Mouse (Mus musculus) cerebellum, postnatal 4 days (tissue): Measurements from ENCODE around the gene Actr5.

Experiments used
- DNase-seq, 2 experiments: peaks; one replicate each; pipeline ENCODE4 v3.0.0; 2022; ENCODE audit warnings: low spot score in 2 of 2, mixed read lengths in 1 of 2

The Actr5 gene

GRCm38 (mm10) chr2:158624718-158625222 is at the start of gene Actr5:
Gene Actr5, plus strand, starts transcription at chr2:158624888.
- DNase-seq, result peak; percentile 69 to 90

DNA sequence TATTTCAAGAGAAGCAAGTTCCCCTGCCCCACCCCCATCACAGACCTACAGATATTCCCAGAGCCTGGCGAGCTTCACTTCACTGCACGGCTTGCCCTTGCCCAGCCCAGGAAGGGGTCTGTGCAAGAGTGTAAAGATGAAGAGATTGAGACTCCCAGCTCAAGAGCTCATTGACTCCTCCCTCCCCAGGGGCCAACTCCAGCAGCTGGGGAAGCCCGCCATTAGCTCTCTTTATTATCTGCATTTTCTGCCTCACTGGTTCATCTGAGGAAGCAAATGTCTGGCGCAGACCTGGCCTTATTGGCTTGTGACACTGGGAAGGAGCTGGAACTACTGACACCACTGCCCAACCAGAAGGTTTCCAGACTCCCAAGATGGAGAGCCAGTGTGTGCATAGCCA is 44.7 kb upstream of the Actr5 start:
- DNase-seq, result no peak

GRCm38 (mm10) chr2:158584621-158585358 is 39.9 kb upstream of the Actr5 start:
- DNase-seq, result no peak

DNA sequence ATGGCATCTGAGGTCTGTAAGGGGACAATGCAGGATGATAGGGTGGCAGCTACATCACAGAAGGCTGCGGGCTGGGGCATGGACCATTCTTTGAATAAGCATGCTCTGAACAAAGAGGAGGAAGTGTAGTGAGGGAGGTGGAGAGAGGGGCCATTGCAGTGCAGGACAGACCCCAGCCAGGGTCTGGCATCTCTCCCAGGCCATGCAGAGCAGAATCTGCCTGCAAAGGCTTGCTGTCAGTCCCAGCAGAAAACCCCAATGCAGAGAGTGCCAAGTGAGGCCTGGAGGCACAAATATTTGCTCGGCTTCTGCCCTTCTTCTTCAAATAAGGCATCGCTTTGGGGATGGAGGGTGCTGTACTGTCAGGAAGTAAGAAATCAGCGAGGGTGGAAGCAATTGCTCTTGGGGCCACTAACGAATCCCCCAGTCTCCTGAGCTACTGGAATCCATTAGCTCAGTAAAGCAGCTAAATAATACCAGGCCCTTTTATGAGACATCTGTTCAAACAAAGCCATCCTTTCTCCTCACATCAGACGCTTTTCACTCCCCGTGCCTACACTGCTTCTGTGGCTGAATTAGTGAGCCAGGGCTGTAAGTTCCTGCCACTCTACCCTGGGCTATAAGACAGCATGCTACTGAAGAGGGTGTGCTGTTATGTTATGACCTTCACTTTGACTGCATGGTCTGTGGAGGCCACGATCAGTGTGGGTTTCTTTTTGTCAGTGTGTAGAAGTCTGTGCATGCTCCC is 36.0 kb upstream of the Actr5 start:
- no peak for DNase-seq

- DNase-seq, result no peak
These were observed 34.2 kb upstream of the Actr5 start for GRCm38 (mm10) chr2:158590495-158590894.

DNA sequence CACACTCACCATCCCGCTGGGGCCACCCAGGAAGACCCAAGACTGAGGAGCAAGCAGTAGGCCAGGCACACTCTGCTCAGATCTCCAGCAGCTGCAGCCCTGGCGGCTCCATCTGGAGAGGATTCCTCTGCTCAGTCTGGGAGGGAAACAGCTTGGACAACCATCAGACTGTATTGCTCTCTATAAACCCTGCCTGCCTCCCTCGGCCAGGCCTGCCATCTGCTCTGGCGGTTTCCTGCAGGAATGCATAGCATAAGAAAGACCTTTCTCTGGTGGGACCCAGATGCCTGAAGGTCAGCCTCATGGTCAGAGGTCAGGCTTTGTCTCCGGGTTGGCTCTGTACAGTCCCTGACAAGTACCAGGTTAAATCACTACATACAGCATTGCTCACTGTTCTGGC is 33.4 kb upstream of the Actr5 start:
- DNase-seq, result peak in 1 of 2 experiments; percentile 37

DNA sequence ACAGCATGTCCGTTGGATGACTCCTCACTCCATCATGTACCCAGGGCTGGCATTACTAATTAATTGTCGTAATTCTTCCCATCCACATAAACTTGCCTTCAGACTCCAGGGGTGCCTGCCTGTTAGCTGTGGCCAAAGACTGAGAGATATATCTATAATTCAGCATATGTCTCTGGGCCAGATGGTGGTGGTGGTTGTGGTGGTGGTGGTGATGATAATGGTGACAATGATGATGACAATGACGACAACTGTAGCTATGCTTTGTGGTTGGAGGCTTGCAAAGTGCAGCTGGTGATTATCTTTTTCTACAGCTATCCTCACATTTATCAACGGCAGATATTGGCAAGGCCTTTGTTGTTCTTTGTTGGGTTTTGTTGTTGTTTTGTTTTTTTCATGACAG is 31.3 kb upstream of the Actr5 start:
- DNase-seq, result no peak

- peak in 1 of 2 experiments; percentile 85 for DNase-seq
These were observed 29.6 kb upstream of the Actr5 start for GRCm38 (mm10) chr2:158595103-158595502.

DNA sequence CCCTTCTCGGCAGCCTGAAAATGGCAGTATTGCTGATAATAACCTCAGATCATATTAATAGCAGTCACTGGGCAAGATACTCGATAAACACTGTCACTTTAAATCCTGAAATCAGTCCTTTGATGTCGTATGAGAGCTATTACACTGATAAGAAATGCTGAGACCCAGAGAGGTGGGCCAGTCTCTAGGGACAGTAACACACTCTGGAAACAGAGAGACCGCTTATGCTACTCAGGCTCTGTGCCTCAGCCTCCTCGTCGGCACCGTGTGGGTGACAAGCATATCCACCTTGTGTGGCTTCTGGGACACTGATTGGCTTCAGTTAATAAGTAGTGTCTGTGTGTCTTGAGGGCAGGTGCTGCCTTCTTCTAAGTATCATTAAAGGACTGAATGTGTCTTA is 29.1 kb upstream of the Actr5 start:
- no peak for DNase-seq

DNA sequence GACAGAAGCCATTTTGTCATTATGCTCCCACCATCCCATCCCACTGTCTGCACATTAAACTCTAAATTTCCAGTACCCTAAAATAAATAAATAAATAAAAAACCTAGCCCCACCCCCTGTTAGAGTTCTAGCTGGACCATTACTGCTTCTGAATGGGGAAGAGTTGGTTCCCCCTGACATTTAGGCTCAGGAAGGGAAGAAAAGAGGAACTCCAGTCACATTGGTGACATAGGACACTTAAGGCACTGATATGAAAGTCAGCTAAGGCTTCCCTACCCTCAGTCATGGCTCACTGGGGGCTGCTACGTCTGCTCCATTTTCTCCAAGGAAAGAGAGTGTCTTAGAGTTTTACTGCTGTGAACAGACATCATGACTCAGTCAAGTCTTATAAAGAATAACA is 27.9 kb upstream of the Actr5 start:
- DNase-seq, result no peak

DNA sequence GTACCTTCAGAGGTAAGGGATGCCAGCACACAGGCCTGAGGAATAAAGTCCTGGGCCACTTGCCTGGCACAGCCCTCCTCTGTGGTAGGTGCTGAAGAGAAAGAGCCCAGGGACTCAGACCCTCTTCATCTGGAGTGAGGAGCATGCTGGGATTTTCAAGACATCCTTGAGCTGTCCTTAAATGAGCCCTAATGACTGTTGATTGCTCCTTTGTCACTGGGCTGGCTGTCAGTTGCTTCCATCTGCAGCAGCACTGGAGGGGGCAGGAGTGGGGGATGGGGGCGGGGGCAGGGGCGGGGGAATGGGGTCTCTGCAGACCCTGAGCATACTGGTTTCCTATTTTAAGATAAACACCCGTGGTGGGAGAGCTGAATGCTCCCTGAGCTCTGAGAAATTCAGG is 24.2 kb upstream of the Actr5 start:
- DNase-seq, result no peak

- DNase-seq, result no peak
These were observed 23.4 kb upstream of the Actr5 start for GRCm38 (mm10) chr2:158601326-158601725.

GRCm38 (mm10) chr2:158602663-158603062 is 22.0 kb upstream of the Actr5 start:
- DNase-seq, result no peak

DNA sequence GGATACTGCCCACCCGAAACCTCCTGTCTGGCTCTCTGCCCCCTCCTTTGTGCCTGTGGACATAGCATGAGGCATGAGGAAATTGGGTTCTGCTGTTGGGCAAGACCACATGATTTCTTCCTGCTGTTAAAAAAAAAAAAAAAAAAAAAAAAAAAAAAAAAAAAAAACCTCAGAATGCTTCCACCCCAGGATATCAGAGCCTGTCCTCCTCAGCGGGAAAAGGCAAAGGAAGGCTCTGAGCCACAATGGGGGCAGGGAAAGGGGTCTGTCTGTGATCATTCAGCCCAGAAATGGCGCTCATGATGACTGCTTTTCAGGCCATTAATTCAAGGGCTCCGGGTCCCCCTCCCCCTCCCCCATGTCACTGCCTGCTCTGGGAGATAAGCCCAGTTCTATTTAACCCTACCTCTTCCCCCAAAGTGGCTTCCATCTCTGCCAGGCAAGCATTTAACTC is 18.1 kb upstream of the Actr5 start:
- no peak for DNase-seq

- DNase-seq, result no peak
These were observed 15.0 kb upstream of the Actr5 start for GRCm38 (mm10) chr2:158609681-158610080.

GRCm38 (mm10) chr2:158610488-158611325 is 14.0 kb upstream of the Actr5 start, which contains the start of gene Slc32a1:
Gene Slc32a1, plus strand, starts transcription at chr2:158610767.
- peak in 1 of 2 experiments; percentile 42 for DNase-seq

DNA sequence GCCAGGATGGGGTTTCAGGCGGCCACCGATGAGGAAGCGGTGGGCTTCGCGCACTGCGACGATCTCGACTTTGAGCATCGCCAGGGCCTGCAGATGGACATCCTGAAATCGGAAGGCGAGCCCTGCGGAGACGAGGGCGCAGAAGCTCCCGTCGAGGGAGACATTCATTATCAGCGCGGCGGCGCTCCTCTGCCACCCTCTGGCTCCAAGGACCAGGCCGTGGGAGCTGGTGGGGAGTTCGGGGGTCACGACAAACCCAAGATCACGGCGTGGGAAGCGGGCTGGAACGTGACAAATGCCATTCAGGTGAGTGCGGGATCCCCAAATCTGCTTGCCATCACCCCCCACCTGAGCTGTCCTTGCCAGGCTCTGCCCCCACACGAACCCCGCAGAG is 13.4 kb upstream of the Actr5 start:
- no peak for DNase-seq

DNA sequence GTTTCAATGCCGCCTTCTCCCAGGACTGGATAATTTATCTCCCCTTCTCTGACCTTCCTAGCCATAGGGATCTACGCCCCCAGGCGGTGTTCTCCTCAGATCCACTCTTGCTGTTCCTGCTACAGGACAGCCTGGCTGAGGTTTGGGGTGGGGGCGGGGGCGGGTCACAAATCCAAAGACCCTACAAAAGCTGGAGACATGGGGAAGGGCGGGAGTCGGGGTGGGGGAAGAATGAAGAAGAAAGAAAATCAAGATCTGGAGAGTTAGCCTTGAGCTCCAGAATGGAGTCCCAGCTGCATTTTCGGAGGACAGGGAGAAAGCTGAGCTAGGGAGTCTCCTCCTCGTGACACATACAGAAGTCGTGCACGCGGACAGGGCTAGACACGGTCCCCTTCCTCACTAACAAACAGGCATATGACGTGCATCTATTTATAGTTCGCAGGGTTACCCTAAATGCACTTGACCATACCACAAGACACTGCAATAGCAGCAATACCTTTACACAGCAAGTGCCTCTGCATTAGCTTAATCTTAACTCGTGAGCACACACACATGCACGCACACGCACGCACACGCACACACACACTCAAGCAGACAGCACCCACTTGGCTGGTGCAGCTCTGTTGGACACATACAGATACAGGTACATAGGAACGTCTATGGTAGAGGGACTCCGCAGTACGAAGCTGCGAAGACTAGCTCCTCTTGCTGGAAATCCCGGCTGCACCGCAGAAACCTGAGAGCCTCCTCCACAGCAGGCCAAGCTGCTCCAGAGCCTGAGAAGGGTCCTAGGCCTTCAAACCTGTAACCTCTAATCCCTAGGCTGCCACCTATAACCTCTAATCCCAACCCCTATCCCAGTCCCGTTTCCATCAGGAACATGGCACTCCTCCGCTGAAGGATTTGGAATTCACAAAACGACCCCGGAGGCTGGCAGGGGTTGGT is 12.7 kb upstream of the Actr5 start:
- DNase-seq, result peak in 1 of 2 experiments; percentile 38

DNA sequence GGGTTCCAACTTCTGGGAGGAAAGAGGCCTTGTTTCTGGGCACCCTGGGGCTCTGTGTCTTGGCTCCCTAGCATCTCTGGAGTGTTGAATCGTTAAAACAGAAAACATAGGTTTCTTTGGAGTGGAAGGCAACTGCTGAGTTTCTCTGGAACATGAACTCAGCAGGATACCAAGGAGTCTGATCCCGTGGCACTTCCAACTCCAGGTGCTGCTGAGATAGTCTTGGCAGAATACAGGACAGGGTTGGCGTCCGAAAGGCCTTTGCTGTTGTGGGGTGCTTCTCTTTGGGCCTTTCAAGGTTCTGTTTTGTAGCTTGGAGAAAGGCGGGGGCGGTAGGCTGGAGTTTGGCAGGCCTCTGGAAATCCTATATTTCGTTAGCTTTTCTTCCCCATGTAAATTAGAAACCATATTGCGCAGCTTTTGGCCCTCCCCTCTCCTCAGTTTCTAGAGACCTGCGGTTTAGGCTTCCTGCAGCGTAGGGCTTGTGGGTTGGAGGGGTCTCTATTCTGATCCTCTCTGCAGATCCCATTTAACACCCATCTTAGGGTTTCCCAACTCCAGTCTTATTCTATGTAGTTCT is 11.9 kb upstream of the Actr5 start:
- no peak for DNase-seq
